Mouse (Mus musculus): ENCODE data around the gene Dgke. TPM values are rescaled to one million over a fixed set of nuclear protein-coding genes. Genes with fewer than 3 reads are reported as not detected.
"Not testable (repeated sequence)": the region's sequence is repeated elsewhere in the genome, so short reads cannot be mapped to it uniquely, and the experiment has no call there.

Dgke gene
- total and polyA plus RNA-seq, 3 experiments, result 4.8 to 17.0 (median 13.4) TPM

- H3K27me3 ChIP-seq (replicated peaks); DNase-seq (ENCODE audit: extremely low read depth); H3K9ac ChIP-seq (ENCODE audit: insufficient read depth, low read depth); dilution Hi-C loops (cut with MboI; ENCODE audit: extremely low pct_ligation_motif_present, extremely low pct_unique_long_range_greater_than_20kb, low sequenced_read_pairs); H3K27ac ChIP-seq (ENCODE audit: insufficient read depth, low read depth); H3K4me2 ChIP-seq (ENCODE audit: insufficient read depth, low read depth, poor library complexity, severe bottlenecking); H3K9me3 ChIP-seq (replicated peaks; ENCODE audit: low read length); H3K4me3 ChIP-seq (replicated peaks in 1 of 3; ENCODE audit: low read depth in 2 of 3, low read length in 2 of 3, poor library complexity in 1 of 3): not testable (repeated sequence)
- peak in 1 of 2 experiments; percentile 45; a peak in 2 of 4 replicates for TF ChIP-seq CTCF (conservative IDR thresholded peaks at IDR 0.05 in 1 of 2, IDR thresholded peaks at IDR 0.05 in 1 of 2; ENCODE audit: low read depth in 2 of 2, low read length in 2 of 2)
- H3K36me3 ChIP-seq (replicated peaks in 1 of 2; ENCODE audit: control insufficient read depth in 1 of 2, insufficient read depth in 1 of 2, low read length in 1 of 2), result peaks cover 0 to 14% of the 10 kb centered on the region in 2 experiments
- in situ Hi-C loops (cut with MboI; ENCODE audit: low pct_ligation_motif_present, low pct_unique_long_range_greater_than_20kb, low sequenced_read_pairs), result loop anchor here (10.0 kb wide), 1 partner anchor 307 kb away; the partner anchor contains the start of gene Nog
- H3K79me2 ChIP-seq (replicated peaks; ENCODE audit: control insufficient read depth, extremely low read depth, insufficient read depth, poor library complexity, severe bottlenecking), result peaks cover 24% of the 10 kb centered on the region
- H3K4me1 ChIP-seq (ENCODE audit: control insufficient read depth in 1 of 2, insufficient read depth in 2 of 2), result peaks cover 15 to 55% of the 10 kb centered on the region in 2 experiments
Measured at GRCm38 (mm10) chr11:88997343-88997742, 69.3 kb downstream of the Dgke start.

DNA sequence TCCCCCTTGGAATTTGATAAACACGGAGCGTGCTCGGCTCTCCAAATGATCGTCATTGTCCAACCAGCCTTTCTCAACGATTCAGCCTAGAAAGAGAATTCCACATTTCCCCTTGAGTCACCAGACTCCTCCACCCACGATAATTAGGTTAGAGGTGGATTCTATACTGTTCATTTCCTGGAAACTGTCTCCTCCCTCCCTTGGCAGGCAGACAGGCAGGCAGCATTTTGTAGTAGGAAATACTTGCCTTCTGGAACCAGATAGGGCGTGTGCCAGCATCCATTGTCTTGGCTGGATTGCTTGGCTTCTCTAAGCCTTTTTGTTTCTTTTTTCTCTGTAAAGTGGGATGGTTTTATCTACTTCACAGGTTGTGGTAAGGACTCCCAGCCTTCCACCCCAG lies 70.2 kb downstream of the Dgke start:
- no peak for DNase-seq (ENCODE audit: extremely low read depth)
- in situ Hi-C loops (cut with MboI; ENCODE audit: low pct_ligation_motif_present, low pct_unique_long_range_greater_than_20kb, low sequenced_read_pairs), result loop anchor here (10.0 kb wide), 1 partner anchor 308 kb away; the partner anchor contains the start of gene Nog
- Histone ChIP-seq H3K27me3 (replicated peaks) (no peaks in the 10 kb centered on the region), H3K9me3 (replicated peaks; ENCODE audit: low read length) (no peaks in the 10 kb centered on the region), H3K9ac (ENCODE audit: insufficient read depth, low read depth) (no peak overlapping the region), H3K4me3 (replicated peaks in 1 of 3; ENCODE audit: low read depth in 2 of 3, low read length in 2 of 3, poor library complexity in 1 of 3) (no peak overlapping the region), H3K4me2 (ENCODE audit: insufficient read depth, low read depth, poor library complexity, severe bottlenecking) (no peak overlapping the region), H3K4me1 (ENCODE audit: control insufficient read depth in 1 of 2, insufficient read depth in 2 of 2) (peaks cover 11 to 47% of the 10 kb centered on the region in 2 experiments), H3K79me2 (replicated peaks; ENCODE audit: control insufficient read depth, extremely low read depth, insufficient read depth, poor library complexity, severe bottlenecking) (peaks cover 19% of the 10 kb centered on the region), H3K36me3 (replicated peaks in 1 of 2; ENCODE audit: control insufficient read depth in 1 of 2, insufficient read depth in 1 of 2, low read length in 1 of 2) (peaks cover 0 to 11% of the 10 kb centered on the region in 2 experiments), H3K27ac (ENCODE audit: insufficient read depth, low read depth) (no peak overlapping the region)
- dilution Hi-C loops (cut with MboI; ENCODE audit: extremely low pct_ligation_motif_present, extremely low pct_unique_long_range_greater_than_20kb, low sequenced_read_pairs), result no loop called here
- TF ChIP-seq ZC3H11A (IDR thresholded peaks at IDR 0.05; ENCODE audit: low read depth, low read length) (no peak), ZMIZ1 (IDR thresholded peaks at IDR 0.05; ENCODE audit: low read depth, low read length) (no peak), MAX (IDR thresholded peaks at IDR 0.05; ENCODE audit: low read length) (no peak), KAT2A (IDR thresholded peaks at IDR 0.05; ENCODE audit: insufficient replicate concordance, low read length) (no peak), ELF1 (IDR thresholded peaks at IDR 0.05; ENCODE audit: low read depth, low read length) (no peak), IRF4 (IDR thresholded peaks at IDR 0.05; ENCODE audit: low read depth, low read length) (no peak), UBTF (IDR thresholded peaks at IDR 0.05; ENCODE audit: low read depth, low read length) (no peak), POLR2AphosphoS2 (IDR thresholded peaks at IDR 0.05; ENCODE audit: low read depth, low read length) (no peak), TBP (conservative IDR thresholded peaks at IDR 0.05; ENCODE audit: low read depth, low read length) (no peak), MYC (IDR thresholded peaks at IDR 0.05; ENCODE audit: low read depth, low read length) (no peak), ZKSCAN1 (IDR thresholded peaks at IDR 0.05; ENCODE audit: borderline replicate concordance, low read depth, low read length) (no peak), E2F4 (IDR thresholded peaks at IDR 0.05; ENCODE audit: insufficient replicate concordance, low read depth, low read length) (no peak), ZNF384 (IDR thresholded peaks at IDR 0.05; ENCODE audit: low read depth, low read length) (no peak), NRF1 (IDR thresholded peaks at IDR 0.05; ENCODE audit: low read depth, low read length) (no peak), JUND (conservative IDR thresholded peaks at IDR 0.05; ENCODE audit: low read depth, low read length) (no peak), USF1 (IDR thresholded peaks at IDR 0.05; ENCODE audit: low read depth, low read length) (no peak), JUN (IDR thresholded peaks at IDR 0.05; ENCODE audit: insufficient read depth, low read depth, low read length) (no peak), GABPA (IDR thresholded peaks at IDR 0.05; ENCODE audit: insufficient replicate concordance, low read depth, low read length) (no peak), MAZ (IDR thresholded peaks at IDR 0.05; ENCODE audit: low read depth, low read length) (no peak)
